Mouse (Mus musculus): Measurements from ENCODE around the gene Fbrs.
A peak's percentile ranks its signal among the peaks of the same experiment; 100 is the strongest.
"Not testable (repeated sequence)": the region's sequence is repeated elsewhere in the genome, so short reads cannot be mapped to it uniquely, and the experiment has no call there.

Fbrs gene

DNA sequence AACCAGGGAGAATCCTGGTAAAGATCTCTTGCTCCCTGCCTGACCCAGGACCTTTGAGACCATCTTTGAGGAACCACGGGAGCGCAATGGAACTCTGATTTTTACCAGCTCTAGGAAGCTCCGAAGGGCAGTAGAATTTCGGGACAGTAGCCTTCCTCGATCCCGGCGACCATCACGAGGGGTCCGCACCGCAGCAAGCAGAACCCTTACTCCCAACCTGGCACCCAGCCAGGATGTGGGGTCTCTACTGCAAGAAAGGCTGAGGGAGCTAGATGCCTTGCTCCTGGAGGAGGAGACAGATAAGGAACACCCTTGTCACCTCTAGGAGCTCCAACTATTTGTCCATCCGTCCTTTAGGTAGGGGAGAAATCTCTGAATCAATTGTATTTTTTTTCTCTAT is 2.7 kb upstream of the Fbrs start:
- no peak for DNase-seq (ENCODE audit: low spot score)

DNA sequence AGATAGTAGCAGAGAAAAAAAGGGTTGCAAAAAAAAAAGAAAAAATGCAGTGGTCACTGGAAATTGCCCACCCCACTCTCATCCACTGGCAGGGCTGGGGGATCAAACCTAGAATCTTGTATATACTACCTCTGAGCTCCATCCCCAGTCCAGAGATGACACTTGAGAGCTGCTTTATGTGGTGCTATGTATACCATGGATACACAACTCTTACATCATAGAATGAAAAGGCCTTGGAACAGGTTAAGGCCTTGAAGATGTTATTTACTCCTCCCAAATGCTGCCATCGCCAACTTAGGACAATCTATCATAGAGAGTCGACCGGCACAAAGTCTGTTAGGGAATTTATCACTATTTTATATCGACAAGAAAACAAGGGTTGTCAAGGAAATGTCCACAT is 2.1 kb upstream of the Fbrs start:
- DNase-seq (ENCODE audit: low spot score) = no peak

DNA sequence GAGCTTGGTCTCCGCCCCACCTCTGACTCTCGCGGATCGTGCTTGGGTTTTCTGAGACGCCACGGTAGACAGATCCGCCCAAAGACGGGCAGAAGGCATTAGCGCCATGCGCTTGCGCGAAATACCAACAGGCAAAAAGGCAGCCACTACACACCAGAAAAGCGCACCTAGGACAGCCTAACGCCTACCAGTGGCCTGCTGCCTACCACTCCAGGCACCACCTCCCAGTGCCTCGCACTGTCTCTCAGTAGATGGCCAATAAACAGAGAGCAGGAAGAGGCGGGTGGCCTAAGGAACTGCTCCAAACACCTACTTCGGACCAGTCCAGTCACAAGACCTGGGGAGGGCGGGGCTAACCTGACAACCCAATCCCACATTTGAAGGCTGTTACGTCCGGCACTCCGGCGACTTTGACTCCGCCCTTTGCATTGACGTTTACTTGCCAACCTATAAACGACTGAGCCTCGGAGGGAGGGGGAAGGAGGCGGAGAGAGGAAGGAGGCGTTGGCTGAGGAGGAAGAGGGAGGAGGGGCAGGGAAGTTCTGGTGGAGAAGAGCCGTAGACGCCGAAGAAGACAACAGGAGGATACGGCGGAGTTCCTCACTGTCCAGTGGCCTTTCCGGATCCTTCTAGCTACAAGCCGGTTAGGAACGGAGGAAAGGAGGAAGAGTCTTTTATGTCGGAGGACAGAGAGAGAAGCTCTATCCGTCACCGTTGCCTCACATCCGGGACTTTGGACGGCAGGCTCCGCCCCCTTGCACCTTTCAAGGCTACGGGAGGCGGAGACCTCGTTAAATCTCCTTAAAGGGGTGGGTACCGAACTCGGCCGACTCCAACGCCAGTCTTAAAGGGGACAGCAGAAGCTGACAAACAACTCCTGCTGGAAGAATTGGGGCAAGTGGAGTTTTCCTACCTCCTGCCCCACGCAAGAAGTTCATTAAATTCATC is 1.0 kb upstream of the Fbrs start:
- peak; percentile 99 for DNase-seq (ENCODE audit: low spot score)

DNA sequence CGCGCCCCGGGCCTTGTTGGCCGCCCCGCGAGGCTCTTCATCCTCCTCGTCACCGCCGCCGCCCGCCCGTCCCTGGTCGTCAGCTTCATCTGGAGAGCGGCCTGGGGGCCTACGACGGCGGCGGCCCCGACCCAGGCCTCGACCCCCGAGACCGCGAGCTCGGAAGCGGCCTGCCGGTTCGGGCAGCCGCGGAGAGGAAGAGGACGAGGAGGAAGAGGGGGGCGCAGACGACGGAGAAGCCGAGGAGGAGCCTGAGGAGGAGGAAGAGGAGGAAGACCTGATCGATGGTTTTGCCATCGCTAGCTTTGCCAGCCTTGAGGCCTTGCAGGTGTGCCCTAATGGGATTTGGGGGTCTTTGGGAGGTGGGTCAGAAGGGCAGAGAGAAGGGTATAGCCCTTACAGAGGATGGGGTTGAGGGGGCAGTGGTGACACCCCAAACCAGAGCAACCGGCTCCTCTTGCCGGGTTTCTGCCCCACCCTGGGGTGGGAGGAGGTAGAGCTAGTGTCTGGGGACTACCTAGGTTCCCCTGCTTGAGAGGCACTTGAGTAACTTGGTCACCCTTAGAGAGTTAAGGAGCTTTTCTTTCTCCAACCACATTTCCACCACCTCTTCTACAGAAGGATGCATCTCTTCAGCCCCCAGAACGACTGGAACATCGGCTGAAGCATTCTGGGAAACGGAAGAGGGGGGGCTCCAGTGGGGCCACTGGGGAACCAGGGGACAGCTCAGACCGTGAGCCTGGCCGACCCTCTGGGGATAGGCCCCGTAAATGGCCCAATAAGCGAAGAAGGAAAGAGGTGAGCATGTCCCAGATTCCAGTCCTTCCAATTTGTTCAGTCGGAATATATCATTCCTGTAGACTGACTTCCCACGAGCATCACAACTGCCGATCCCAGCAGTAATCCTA is 573 bp downstream of the Fbrs start:
- DNase-seq (ENCODE audit: low spot score) = peak; percentile 32

DNA sequence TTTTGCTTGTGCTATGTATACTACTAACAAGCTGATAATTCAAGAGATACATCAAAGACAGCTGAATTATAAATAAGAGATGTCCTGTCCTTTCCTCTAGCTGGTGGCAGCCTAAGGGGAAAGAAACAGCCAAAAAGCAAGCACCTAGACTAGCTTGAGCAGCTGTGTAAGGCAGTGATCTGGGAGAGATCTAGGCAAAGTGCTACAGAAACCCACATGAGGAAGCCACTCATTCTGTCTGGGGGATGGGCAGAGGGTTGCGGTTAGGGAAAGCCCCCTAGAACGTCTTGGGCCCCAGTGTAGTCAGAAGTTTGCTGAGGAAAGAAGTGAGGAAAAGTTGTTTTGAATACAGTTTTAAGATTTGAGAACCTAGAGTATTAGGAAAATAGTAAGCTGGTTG is 1.3 kb downstream of the Fbrs start:
- DNase-seq (ENCODE audit: low spot score) = peak; percentile 44

DNA sequence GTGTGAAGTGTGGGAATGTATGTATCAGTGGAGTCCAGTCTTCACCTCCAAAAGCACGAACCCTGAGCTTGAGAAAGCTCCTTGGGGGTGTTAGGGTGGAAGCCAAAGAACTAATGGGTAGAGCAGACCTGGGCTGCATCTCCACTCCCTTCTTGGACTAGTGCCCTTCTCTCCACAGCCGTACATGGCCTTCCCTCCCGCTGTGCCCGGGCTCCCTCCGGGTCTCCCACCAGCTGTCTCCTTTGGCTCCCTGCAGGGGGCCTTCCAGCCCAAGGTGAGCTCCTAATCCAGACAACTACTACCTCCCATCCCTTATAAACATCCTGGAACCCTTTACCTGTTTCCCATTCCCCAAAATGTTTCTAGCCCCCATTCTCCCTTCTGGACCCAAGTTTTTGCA is 6.4 kb downstream of the Fbrs start:
- no peak for DNase-seq (ENCODE audit: low spot score)

DNA sequence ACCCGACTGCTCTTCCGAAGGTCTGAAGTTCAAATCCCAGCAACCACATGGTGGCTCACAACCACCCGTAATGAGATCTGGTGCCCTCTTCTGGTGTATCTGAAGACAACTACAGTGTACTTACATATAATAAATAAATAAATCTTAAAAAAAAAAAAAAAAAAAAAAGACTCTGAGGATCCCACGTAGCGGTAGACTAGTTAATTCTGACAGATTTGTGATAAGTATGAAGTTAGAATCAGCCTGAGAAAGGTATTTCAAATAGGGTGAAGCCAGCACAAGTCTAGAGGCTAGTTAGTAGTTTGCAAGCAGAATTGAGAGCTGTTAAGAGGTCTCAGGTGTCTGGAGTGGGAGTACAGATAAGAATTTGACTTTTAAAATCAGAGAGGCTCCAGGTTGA is 9.4 kb downstream of the Fbrs start:
- not testable (repeated sequence) for DNase-seq (ENCODE audit: low spot score)

DNA sequence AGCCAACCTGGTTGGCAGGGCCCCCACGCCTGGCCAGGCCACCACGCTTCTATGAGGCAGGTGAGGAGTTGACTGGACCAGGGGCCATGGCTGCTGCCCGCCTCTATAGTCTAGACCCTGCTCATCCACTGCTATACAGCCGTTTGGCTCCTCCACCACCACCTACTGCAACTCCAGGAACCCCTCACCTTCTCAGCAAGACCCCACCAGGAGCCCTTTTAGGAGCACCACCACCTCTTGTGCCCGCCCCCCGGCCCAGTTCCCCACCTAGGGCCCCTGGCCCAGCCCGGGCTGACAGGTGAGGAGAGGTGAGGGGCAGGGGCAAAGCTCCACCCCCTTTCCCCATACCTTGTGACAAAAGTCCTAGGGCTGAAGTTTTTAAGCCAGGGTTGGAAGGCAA is 11.0 kb downstream of the Fbrs start:
- no peak for DNase-seq (ENCODE audit: low spot score)

DNA sequence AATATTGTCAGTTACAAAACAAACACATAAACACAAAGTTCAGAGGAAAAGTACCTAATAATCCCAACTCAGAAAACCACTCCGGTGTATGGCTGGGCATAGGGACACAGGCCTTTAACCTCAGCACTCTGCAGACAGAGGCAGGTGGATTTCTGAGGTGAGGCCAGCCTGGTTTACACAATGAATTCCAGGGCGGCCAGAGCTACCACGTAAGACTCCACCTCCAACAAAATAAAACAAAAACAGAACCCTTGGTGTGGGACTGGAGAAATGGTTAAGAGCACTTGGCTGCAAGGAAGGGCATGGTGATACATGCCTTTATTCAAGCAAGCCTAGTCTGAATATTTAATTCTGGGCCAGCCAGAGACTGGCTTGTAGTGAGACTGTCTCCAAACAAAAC is 12.8 kb downstream of the Fbrs start:
- no peak for DNase-seq (ENCODE audit: low spot score)

DNA sequence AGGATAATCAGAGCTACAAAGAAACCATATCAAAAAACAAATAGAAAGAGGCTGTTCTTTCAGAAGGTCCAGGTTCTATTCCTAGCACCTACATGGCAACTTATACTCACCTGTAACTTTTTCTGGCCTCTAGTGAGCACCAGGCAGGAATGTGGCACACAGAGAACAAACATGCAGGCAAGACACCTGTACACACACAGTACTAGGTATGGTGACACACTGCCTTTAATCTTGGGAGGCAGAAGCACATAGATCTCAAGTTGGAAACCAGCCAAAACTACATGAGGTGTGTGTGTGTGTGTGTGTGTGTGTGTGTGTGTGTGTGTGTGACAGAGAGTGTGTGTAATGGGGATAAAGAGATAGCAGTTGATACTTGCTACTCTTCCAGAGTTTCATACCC is 15.6 kb downstream of the Fbrs start:
- no peak for DNase-seq (ENCODE audit: low spot score)

DNA sequence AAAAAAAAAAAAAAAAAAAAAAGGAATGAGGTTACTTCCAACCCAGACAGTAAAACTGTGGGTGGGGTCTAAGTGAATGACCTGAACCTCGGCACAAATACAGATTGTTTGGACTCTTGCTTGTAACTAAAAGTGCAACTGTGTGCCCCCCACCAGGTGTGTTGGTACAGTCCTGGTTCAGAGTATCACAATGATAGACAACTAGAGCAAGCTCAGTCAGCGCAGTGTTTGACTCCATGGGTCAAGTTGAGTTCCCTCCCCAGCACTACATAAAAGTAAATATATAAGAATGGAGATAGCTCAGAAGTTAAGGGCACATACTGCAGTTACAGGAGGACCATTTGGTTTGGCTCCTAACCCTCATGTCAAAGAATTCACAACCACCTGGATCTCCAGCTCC is 18.4 kb downstream of the Fbrs start:
- no peak for DNase-seq (ENCODE audit: low spot score)

DNA sequence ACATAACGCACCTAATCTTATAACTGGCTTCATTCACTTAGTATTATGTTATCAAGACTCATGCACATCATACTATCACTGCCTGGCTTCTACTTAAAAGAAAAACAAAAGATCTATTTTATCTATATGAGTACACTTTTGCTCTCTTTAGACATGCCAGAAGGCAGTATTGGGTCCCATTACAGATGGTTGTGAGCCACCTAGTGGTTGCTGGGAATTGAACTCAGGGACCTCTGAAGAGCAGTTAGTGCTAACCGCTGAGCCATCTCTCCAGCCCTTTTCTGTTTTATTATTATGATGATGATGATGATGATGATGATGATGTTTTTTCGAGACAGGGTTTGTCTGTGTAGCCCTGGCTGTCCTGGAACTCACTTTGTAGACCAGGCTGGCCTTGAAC is 19.4 kb downstream of the Fbrs start:
- no peak for DNase-seq (ENCODE audit: low spot score)

DNA sequence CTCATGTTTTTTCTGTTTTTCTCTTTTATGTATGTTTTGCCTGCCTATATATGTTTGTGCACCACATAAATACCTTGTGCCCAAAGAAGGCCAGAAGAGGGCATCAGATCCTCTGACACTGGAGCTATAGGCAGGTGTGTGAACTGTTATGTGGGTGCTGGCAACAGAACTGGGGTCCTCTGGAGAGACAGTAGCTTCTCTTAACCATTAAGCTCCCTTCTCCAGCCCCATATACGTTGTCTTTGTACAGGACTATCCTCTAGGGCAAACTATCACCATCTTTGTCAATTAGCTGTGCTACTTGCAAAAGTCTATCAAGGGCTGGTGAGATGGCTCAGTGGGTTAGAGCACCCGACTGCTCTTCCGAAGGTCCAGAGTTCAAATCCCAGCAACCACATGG is 29.3 kb downstream of the Fbrs start:
- DNase-seq (ENCODE audit: low spot score) = no peak

DNA sequence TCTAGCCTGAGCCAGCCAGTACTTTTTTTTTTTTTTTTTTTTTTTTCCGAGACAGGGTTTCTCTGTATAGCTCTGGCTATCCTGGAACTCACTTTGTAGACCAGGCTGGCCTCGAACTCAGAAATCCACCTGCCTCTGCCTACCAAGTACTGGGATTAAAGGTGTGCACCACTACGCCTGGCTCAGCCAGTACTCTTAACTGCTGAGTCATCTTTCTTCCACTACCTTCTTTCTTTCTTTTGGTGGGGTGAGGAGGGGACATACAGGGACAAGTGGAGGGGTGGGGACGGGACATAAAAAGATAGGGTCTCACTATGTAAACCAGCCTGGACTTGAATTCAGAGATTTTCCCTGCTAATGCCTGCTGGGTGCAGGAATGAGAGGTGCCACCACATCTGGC is 30.8 kb downstream of the Fbrs start:
- DNase-seq (ENCODE audit: low spot score) = not testable (repeated sequence)

DNA sequence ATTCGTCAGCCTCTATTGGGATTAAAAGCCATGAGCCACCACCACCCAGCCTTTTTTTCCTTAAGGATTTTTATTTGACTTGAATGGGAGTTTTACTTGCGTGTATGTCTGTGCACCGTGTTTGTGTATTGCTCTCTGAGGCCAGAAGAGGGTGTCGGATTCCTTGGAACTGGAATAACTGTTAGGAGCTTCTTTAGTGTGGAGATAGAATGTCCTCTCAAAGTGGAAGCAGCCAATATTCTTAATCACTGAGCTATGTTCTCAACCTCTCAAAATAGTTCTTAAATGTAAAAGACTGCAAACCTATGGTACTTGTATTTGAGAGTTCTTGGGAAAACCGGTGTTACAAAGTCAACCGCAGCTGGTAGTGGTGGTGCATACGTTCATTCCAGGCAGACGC is 32.2 kb downstream of the Fbrs start:
- no peak for DNase-seq (ENCODE audit: low spot score)

DNA sequence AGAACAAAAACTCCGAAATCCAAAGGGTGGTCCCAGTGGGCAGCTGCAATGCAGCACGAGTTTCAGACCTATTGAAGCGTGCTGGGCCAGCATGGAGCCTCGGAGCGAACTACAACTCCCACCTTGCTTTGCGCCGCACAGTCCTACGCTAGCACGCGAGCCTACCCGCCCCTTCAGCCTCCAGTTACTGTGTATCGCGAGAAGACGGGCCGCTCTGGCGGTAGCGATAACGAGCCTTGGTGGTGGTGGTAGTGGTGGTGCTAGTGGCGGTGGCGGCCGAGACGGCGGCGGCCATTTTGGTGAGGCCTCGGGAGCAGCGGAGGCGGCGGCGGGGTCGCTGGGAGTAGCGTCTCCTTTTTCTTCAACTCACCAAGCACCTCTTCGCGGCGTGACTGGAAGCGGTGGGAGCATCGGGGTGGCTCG is 32.8 kb downstream of the Fbrs start, which contains the start of gene Srcap:
TSS of gene Srcap (plus strand) at position 176 of the 423 bp plus-strand sequence.
- DNase-seq (ENCODE audit: low spot score) = peak; percentile 93

DNA sequence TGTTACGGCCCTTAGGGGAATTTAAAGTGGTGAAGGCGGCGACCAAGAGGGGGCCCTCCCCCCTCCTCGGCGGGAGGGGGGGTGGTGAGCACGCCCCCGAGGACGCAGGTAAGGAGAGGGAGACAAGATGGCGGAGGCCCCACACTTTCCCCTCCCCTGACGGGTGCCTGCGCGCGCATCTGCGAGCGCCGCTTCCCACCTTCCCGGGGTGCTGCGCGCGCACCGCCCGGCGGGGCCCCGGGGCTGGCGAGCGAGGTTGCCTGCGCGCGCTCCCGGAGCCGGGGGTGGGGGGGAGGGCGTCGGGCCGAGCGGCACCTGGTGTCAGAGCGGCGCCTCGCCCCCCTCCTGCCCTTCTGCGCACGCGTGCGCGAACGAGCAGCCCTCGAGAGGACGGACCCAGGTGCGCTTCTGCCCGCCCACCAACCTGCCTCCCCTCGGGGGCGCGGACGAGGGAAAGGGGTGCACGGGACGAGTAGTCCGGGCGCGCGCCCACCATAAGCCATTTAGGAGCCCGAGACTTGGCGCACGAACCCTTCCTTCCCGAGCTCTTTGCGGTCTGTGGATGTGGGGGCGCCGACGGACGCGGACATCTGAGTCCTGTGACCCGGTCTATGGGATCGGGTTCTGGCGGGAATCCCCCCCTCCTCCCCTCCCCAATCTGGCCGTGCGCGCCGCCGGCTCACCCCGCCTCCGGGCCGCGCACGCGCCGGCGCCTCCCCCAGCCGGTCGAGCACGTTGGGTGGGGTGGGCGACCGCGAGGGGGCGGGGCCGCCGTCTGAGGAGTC is 33.4 kb downstream of the Fbrs start:
- peak; percentile 92 for DNase-seq (ENCODE audit: low spot score)

DNA sequence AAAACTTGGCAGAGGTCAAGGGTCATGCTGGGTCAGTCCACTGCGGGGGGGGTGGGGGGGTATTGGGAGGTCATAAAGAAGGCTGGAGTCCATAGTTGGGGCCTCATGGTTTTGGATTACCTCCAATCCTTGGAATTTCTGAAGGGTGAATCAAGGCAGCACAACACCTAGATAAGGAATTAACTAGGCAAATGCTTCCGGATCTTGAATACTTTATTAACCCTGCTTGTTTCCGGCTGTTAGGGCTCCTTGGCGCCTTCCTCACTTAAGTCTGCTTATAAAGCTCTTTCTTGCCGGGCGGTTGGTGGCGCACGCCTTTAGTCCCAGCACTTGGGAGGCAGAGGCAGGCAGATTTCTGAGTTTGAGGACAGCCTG is 34.0 kb downstream of the Fbrs start:
- DNase-seq (ENCODE audit: low spot score) = peak; percentile 41

DNA sequence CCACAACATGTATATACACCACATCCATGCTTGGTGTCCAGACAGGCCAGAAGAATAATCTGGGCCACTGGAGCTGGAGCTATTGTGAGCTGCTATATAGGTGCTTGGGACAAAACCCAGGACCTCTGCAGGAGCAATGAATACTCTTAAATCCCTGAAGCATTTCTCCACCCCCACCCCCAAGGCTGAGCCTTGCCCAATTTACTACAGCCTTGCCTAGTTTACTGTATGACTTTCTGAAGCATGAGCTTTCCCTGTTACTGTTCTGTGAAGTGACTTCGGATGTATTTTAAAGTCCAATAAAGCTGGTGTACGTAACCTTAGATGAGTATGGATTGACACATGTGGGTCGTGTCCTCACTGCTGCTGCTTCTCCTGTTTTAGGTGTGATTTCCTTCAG is 34.8 kb downstream of the Fbrs start:
- DNase-seq (ENCODE audit: low spot score) = no peak

DNA sequence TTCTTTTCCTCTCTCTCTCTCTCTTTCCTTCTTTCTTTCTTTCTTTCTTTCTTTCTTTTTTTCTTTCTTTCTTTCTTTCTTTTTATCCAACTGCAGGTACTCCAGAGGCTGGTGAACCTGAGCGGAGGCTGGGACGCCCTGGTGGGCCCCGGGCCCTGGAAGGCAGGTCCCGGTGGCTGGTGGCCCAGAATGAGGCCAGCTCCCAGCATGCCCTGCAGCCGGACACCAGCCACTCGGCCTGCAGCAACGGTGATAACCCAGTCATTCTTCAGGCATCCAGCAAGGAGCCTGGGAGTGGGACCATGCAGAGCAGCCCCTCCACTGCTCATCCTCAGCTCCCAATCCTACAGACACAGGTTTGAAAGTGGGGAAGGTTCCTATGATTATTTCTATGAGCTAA is 36.8 kb downstream of the Fbrs start:
- no peak for DNase-seq (ENCODE audit: low spot score)

DNA sequence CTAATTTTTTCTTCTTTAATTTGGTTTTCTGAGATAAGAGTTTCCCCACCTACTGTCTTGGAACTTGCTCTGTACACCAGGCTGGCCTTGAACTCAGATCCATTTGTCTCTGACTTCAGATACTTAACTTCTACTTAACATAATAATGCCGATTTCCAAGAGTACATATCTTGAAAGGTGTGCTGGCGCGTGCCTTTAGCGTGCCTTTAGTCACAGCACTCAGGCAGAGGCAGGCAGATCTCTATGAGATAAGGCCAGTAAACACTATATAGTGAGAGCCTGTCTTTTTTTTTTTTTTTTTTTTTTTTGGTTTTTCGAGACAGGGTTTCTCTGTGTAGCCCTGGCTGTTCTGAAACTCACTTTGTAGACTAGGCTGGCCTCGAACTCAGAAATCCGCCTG is 37.3 kb downstream of the Fbrs start:
- DNase-seq (ENCODE audit: low spot score) = no peak

DNA sequence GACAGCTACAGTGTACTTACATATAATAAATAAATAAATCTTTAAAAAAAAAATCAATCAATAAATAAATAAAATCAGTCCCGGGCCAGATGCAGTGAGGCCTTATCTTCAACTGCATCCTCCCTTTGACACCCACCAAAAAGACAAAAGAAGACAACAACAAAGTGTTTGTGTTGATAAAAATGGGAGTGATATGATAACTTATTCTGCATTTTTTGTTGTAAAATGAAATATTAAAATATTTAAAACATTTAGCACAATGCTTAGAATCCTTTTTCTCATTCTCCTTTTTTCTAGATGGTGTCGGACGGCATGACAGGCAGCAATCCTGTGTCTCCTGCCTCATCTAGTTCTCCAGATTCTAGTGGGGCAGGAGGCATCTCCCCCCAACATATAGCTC is 40.3 kb downstream of the Fbrs start, which contains the start of gene Gm42715:
TSS of gene Gm42715 (plus strand) at position 301 of the 400 bp plus-strand sequence.
- DNase-seq (ENCODE audit: low spot score) = no peak

Data from spleen, adult 12 weeks (tissue).